Mouse (Mus musculus): ENCODE measurements around the gene Tmem170b. TPM values are rescaled to one million over a fixed set of nuclear protein-coding genes. Genes with fewer than 3 reads are reported as not detected.

The Tmem170b gene
- 1.4 and 1.6 TPM in 2 replicates for polyA plus RNA-seq (2012; rRNA removed)

GRCm38 (mm10) chr13:41605099-41606010, at the start of gene Tmem170b:
Gene Tmem170b (plus strand): TSS chr13:41605907.
- no peaks in the 10 kb centered on the region for H3K36me3 ChIP-seq (ENCODE audit: control insufficient read depth, insufficient read depth, low read length)
- H3K27me3 ChIP-seq (ENCODE audit: control insufficient read depth, insufficient read depth, low read length) = no peaks in the 10 kb centered on the region
- TF ChIP-seq CTCF (IDR thresholded peaks at IDR 0.05; ENCODE audit: control insufficient read depth, insufficient read depth, insufficient replicate concordance, low read depth, low read length) (no peak), POLR2A (IDR thresholded peaks at IDR 0.05; ENCODE audit: control insufficient read depth, low read depth, low read length) (peak; percentile 56)
- H3K27ac ChIP-seq (ENCODE audit: control insufficient read depth, insufficient read depth, low read depth, low read length) = peak within 1 kb of the TSS; percentile 83
- no peaks in the 10 kb centered on the region for H3K4me1 ChIP-seq (ENCODE audit: control insufficient read depth, insufficient read depth, low read length)
- H3K4me3 ChIP-seq (ENCODE audit: control insufficient read depth, low read depth, low read length) = peak within 1 kb of the TSS; percentile 92

GRCm38 (mm10) chr13:41561024-41561423, 44.7 kb upstream of the Tmem170b start:
- Histone ChIP-seq H3K27ac (ENCODE audit: control insufficient read depth, insufficient read depth, low read depth, low read length) (no peak overlapping the region), H3K4me3 (ENCODE audit: control insufficient read depth, low read depth, low read length) (no peak overlapping the region), H3K27me3 (ENCODE audit: control insufficient read depth, insufficient read depth, low read length) (no peaks in the 10 kb centered on the region), H3K4me1 (ENCODE audit: control insufficient read depth, insufficient read depth, low read length) (no peaks in the 10 kb centered on the region), H3K36me3 (ENCODE audit: control insufficient read depth, insufficient read depth, low read length) (no peaks in the 10 kb centered on the region)
- no peak for TF ChIP-seq CTCF (IDR thresholded peaks at IDR 0.05; ENCODE audit: control insufficient read depth, insufficient read depth, insufficient replicate concordance, low read depth, low read length)
- no peak for TF ChIP-seq POLR2A (IDR thresholded peaks at IDR 0.05; ENCODE audit: control insufficient read depth, low read depth, low read length)

- H3K4me1 ChIP-seq (ENCODE audit: control insufficient read depth, insufficient read depth, low read length) = no peaks in the 10 kb centered on the region
- H3K4me3 ChIP-seq (ENCODE audit: control insufficient read depth, low read depth, low read length) = no peak overlapping the region
- TF ChIP-seq POLR2A (IDR thresholded peaks at IDR 0.05; ENCODE audit: control insufficient read depth, low read depth, low read length) = no peak
- TF ChIP-seq CTCF (IDR thresholded peaks at IDR 0.05; ENCODE audit: control insufficient read depth, insufficient read depth, insufficient replicate concordance, low read depth, low read length) = no peak
- no peaks in the 10 kb centered on the region for H3K36me3 ChIP-seq (ENCODE audit: control insufficient read depth, insufficient read depth, low read length)
- H3K27me3 ChIP-seq (ENCODE audit: control insufficient read depth, insufficient read depth, low read length) = no peaks in the 10 kb centered on the region
- H3K27ac ChIP-seq (ENCODE audit: control insufficient read depth, insufficient read depth, low read depth, low read length) = no peak overlapping the region
Measured at GRCm38 (mm10) chr13:41568421-41568820, 37.3 kb upstream of the Tmem170b start.

GRCm38 (mm10) chr13:41568926-41569325, 36.8 kb upstream of the Tmem170b start:
- Histone ChIP-seq H3K27ac (ENCODE audit: control insufficient read depth, insufficient read depth, low read depth, low read length) (no peak overlapping the region), H3K27me3 (ENCODE audit: control insufficient read depth, insufficient read depth, low read length) (no peaks in the 10 kb centered on the region), H3K4me3 (ENCODE audit: control insufficient read depth, low read depth, low read length) (no peak overlapping the region), H3K4me1 (ENCODE audit: control insufficient read depth, insufficient read depth, low read length) (no peaks in the 10 kb centered on the region), H3K36me3 (ENCODE audit: control insufficient read depth, insufficient read depth, low read length) (no peaks in the 10 kb centered on the region)
- TF ChIP-seq CTCF (IDR thresholded peaks at IDR 0.05; ENCODE audit: control insufficient read depth, insufficient read depth, insufficient replicate concordance, low read depth, low read length) (no peak), POLR2A (IDR thresholded peaks at IDR 0.05; ENCODE audit: control insufficient read depth, low read depth, low read length) (no peak)

GRCm38 (mm10) chr13:41569776-41570175, 35.9 kb upstream of the Tmem170b start:
- H3K27me3 ChIP-seq (ENCODE audit: control insufficient read depth, insufficient read depth, low read length) = no peaks in the 10 kb centered on the region
- H3K36me3 ChIP-seq (ENCODE audit: control insufficient read depth, insufficient read depth, low read length) = no peaks in the 10 kb centered on the region
- H3K4me3 ChIP-seq (ENCODE audit: control insufficient read depth, low read depth, low read length) = no peak overlapping the region
- H3K27ac ChIP-seq (ENCODE audit: control insufficient read depth, insufficient read depth, low read depth, low read length) = no peak overlapping the region
- H3K4me1 ChIP-seq (ENCODE audit: control insufficient read depth, insufficient read depth, low read length) = no peaks in the 10 kb centered on the region
- TF ChIP-seq POLR2A (IDR thresholded peaks at IDR 0.05; ENCODE audit: control insufficient read depth, low read depth, low read length) = no peak
- no peak for TF ChIP-seq CTCF (IDR thresholded peaks at IDR 0.05; ENCODE audit: control insufficient read depth, insufficient read depth, insufficient replicate concordance, low read depth, low read length)

GRCm38 (mm10) chr13:41571368-41572350, 34.0 kb upstream of the Tmem170b start:
- Histone ChIP-seq H3K27me3 (ENCODE audit: control insufficient read depth, insufficient read depth, low read length) (no peaks in the 10 kb centered on the region), H3K27ac (ENCODE audit: control insufficient read depth, insufficient read depth, low read depth, low read length) (no peak overlapping the region), H3K4me3 (ENCODE audit: control insufficient read depth, low read depth, low read length) (no peak overlapping the region)

GRCm38 (mm10) chr13:41572351-41572735, 33.4 kb upstream of the Tmem170b start:
- no peak overlapping the region for H3K4me3 ChIP-seq (ENCODE audit: control insufficient read depth, low read depth, low read length)
- no peaks in the 10 kb centered on the region for H3K4me1 ChIP-seq (ENCODE audit: control insufficient read depth, insufficient read depth, low read length)
- no peaks in the 10 kb centered on the region for H3K27me3 ChIP-seq (ENCODE audit: control insufficient read depth, insufficient read depth, low read length)
- H3K27ac ChIP-seq (ENCODE audit: control insufficient read depth, insufficient read depth, low read depth, low read length) = no peak overlapping the region
- TF ChIP-seq POLR2A (IDR thresholded peaks at IDR 0.05; ENCODE audit: control insufficient read depth, low read depth, low read length) = no peak
- no peak for TF ChIP-seq CTCF (IDR thresholded peaks at IDR 0.05; ENCODE audit: control insufficient read depth, insufficient read depth, insufficient replicate concordance, low read depth, low read length)
- no peaks in the 10 kb centered on the region for H3K36me3 ChIP-seq (ENCODE audit: control insufficient read depth, insufficient read depth, low read length)

More at GRCm38 (mm10) chr13:41571368-41572350, 34.0 kb upstream of the Tmem170b start:
- no peak for TF ChIP-seq CTCF (IDR thresholded peaks at IDR 0.05; ENCODE audit: control insufficient read depth, insufficient read depth, insufficient replicate concordance, low read depth, low read length)
- TF ChIP-seq POLR2A (IDR thresholded peaks at IDR 0.05; ENCODE audit: control insufficient read depth, low read depth, low read length) = no peak
- no peaks in the 10 kb centered on the region for H3K4me1 ChIP-seq (ENCODE audit: control insufficient read depth, insufficient read depth, low read length)
- H3K36me3 ChIP-seq (ENCODE audit: control insufficient read depth, insufficient read depth, low read length) = no peaks in the 10 kb centered on the region
